Mouse (Mus musculus) spleen, adult 2 months (tissue): ENCODE data around the gene Srgap3. TPM values are rescaled to one million over a fixed set of nuclear protein-coding genes. Genes with fewer than 3 reads are reported as not detected.

Experiments
- DNase-seq, 2 experiments: peaks; one replicate each; pipeline versions ENCODE4 v3.0.0 to v3.0.0-alpha.2; 2012 to 2021; ENCODE audit warnings: low spot score in 2 of 2, low read depth in 1 of 2
- H3K27ac ChIP-seq: fragments of 200-500 bp; 2 replicates; pipeline ENCODE4 v1.5.1; 2012; ENCODE audit warnings: low read length, inconsistent platforms; ENCODE audit not compliant: insufficient read depth
- H3K27me3 ChIP-seq: fragments of 200-500 bp; 2 replicates; pipeline ENCODE4 v1.6.1; 2012; ENCODE audit warnings: mild to moderate bottlenecking, moderate library complexity, low read length, inconsistent platforms; ENCODE audit not compliant: control insufficient read depth, insufficient read depth
- H3K36me3 ChIP-seq: fragments of 200-500 bp; 2 replicates; pipeline ENCODE4 v1.6.1; 2012; ENCODE audit warnings: mild to moderate bottlenecking, low read length, inconsistent platforms; ENCODE audit not compliant: control insufficient read depth, insufficient read depth
- H3K4me1 ChIP-seq: fragments of 200-500 bp; 2 replicates; pipeline ENCODE4 v1.6.1; 2011; ENCODE audit warnings: inconsistent platforms; ENCODE audit not compliant: control insufficient read depth, insufficient read depth, insufficient read length
- H3K4me3 ChIP-seq: fragments of 200-500 bp; 2 replicates; pipeline ENCODE4 v1.5.1; 2011; ENCODE audit warnings: mild to moderate bottlenecking, inconsistent platforms; ENCODE audit not compliant: insufficient read depth, insufficient read length; ENCODE audit errors: extremely low read depth
- CTCF ChIP-seq: fragments of 200-500 bp; IDR thresholded peaks from 2 replicates; pipeline ENCODE4 v1.5.1; 2011; ENCODE audit warnings: mild to moderate bottlenecking, inconsistent platforms; ENCODE audit not compliant: insufficient read depth, insufficient read length, insufficient replicate concordance; ENCODE audit errors: extremely low read depth
- POLR2A ChIP-seq: fragments of 200-500 bp; IDR thresholded peaks from 2 replicates; pipeline ENCODE4 v1.6.1; 2011; ENCODE audit warnings: low read depth, low read length, inconsistent platforms
- WGBS: fragments of 180-500 bp; shearing (Covaris S2); methylation state at CpG from one replicate; pipeline ENCODE4 v1.1.7; 2018; 5-methylcytosine and 5-hydroxymethylcytosine counted together
- polyA plus RNA-seq: library from polyadenylated mRNA; depleted of rRNA; stranded (reverse); fragments of >200 nt; gene quantifications from 2 replicates; pipeline ENCODE4 v1.2.3, GENCODE M21; 2012

Gene Srgap3
- polyA plus RNA-seq, 1 experiment: 2.7 TPM

DNA sequence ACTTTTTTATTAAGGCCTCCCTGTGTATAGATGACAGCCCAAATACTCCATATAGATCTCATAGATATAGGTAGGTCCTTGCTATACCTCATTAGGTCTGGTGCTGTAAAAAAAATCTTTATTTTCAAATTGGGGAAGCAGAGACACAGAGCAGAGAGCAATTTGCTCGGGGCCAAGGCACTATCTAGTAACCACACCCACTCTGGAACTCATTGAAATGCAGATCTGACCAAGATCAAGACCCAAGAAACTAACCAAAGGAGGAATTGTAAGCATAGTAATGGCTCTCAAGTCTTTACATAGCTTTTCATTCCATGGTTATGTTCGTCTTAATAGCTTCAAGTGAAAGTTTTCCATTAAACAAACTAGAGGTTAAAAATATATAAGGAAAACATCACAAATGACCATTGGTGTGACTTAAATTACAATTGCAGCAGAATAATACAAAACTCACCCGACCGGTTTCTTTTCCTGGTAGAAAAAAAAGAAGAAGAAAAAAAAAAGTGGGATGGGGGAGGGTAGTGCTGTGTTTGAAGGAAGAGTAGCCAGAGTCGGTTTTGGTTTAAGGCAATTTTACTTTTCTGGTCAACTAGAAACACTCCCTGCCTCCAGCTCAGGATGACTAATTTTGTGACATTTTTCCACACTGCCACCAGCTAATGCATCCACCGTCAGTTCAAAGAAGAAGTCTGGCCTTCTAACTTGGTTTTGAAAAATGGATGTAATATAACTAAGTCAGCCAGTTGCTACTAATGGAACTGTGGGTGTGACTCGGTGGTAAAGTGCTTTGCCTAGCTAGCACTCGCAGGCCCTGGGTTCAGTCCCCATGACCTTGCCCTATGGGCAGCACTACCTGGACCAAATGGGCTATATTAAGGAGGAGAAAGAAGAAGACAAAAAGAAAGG, 3.4 kb upstream of the Srgap3 start:
- peaks cover 3% of the 10 kb centered on the region; the same call in 1 of the 2 replicates for H3K4me1 ChIP-seq
- DNase-seq: no peak
- WGBS: 69% methylated on average over 8 of the region's 8 CpGs
- H3K36me3 ChIP-seq: no peaks in the 10 kb centered on the region
- no peak overlapping the region for H3K4me3 ChIP-seq
- no peaks in the 10 kb centered on the region for H3K27me3 ChIP-seq
- TF ChIP-seq POLR2A (no peak), CTCF (no peak)
- no peak overlapping the region for H3K27ac ChIP-seq

DNA sequence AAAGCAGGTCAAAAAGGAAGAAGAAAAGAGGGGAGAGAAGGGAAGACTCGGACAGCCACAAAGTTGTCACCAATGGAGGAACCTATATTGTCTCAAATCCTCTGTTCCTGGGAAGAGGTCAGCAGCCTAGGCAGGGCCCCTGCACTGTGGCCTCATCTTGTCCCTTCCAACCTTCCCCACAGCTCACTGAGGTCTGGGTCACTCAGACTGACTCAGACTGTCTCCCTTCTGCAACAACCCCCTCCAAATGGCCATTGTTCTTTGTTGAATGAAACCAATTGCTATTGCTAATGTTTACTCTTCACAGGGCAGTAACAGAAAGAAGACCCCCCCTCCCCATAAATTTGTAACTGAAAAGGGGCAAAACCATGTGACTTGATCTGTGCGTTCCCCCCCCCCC, 2.2 kb upstream of the Srgap3 start:
- no peaks in the 10 kb centered on the region for H3K36me3 ChIP-seq
- H3K4me3 ChIP-seq: no peak overlapping the region
- H3K4me1 ChIP-seq: peaks cover 3% of the 10 kb centered on the region; the same call in 1 of the 2 replicates
- no peaks in the 10 kb centered on the region for H3K27me3 ChIP-seq
- 76% methylated on average over 2 of the region's 2 CpGs for WGBS
- no peak for DNase-seq
- no peak overlapping the region for H3K27ac ChIP-seq
- TF ChIP-seq CTCF (no peak), POLR2A (no peak)

DNA sequence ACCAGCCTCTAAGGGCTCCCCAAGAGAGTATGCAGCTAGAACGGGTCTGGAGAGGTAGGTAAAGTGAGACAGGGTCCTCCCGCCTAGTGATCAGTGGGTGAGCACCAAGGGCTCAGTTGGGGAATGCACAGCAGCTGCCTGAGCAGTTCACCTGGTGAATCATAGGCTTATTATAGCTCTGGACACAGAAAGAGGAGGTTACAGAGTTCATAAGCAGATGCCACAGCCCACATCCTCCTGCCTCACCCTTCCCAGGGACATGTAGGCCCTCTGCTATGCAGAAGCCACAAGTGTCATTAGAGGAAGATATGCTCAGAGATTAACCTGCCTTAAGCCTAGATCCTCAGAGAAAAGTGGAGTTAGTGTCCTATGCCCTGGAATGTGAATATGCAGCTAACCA, 1.4 kb upstream of the Srgap3 start:
- DNase-seq: no peak
- Histone ChIP-seq H3K4me3 (no peak overlapping the region), H3K4me1 (peaks cover 3% of the 10 kb centered on the region; the same call in 1 of the 2 replicates), H3K36me3 (no peaks in the 10 kb centered on the region), H3K27ac (no peak overlapping the region), H3K27me3 (no peaks in the 10 kb centered on the region)
- TF ChIP-seq CTCF: no peak
- TF ChIP-seq POLR2A: no peak
- WGBS: 47% methylated on average over 2 of the region's 2 CpGs

DNA sequence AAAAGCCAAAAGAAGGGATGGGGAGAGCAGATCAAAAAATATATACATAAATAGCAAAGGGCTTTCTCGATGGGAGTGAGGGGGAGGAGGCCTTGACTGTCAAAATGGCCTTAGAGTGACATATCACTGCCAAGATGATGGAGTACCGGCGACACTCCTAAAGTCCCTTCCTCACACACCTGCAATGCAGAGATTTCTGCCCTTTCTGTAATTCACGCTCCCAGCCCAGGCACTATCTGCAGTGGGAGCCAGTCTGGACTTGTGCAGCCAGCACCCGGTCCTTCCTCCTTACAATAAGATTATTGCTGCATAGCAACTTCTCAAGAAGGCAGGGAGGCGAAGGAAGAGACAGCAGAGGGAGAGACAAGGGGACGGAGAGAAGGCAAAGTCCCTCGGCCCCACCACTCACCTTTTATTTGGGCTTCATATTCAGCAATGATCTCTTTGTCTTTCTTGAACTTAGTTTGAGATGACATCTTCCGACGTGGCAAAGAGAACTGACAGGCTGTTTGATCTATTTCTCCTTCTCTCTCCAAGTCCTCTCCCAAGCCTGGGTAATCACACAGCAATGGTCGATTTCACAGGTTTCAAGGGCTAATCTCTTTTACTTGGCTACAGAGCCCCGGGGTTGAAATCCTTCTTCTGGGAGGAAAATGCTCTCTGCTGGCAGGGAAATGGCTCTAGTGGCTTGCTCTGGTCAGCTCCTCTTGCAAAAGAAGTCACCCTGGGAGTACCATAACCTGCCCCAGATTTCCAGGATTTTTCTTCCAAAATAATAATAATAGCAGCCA, 850 bp downstream of the Srgap3 start:
- no peak for TF ChIP-seq POLR2A
- no peak for TF ChIP-seq CTCF
- WGBS: 21% methylated on average over 12 of the region's 12 CpGs
- H3K36me3 ChIP-seq: no peaks in the 10 kb centered on the region
- DNase-seq: no peak
- H3K4me1 ChIP-seq: peaks cover 3% of the 10 kb centered on the region; the same call in 1 of the 2 replicates
- H3K27ac ChIP-seq: no peak overlapping the region
- peak overlapping the region; percentile 55; the same call in 1 of the 2 replicates for H3K4me3 ChIP-seq
- no peaks in the 10 kb centered on the region for H3K27me3 ChIP-seq

DNA sequence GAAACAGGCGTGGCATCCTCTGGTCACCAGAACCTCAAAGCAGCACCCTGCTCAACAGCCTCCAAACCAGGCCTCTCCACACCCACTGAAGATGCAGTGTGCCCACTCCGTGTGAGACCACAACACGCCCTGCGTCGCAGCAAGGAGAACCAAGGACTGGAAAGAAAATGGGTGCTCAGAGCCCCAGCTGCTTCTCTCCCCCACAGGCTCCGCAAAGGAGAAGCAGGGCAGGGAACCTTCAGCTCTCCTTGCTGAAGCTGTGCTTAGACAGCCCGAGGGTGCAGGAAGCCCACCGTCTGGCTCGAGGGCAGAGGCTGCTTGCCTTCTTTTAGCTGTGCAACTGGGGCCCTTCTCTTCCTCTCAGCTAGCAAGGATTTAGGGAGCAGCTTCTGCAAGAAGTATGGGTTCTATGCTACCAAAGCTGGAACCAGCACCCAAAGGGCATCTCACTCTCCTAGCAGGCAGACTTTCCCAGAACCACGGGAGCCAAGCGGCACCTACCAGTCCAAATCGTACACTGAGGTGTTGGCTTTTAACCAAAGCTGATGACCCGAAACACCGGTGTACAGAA, 1.8 kb downstream of the Srgap3 start:
- 31% methylated on average over 14 of the region's 14 CpGs for WGBS
- peak overlapping the region; percentile 0; the same call in 1 of the 2 replicates for H3K4me3 ChIP-seq

DNA sequence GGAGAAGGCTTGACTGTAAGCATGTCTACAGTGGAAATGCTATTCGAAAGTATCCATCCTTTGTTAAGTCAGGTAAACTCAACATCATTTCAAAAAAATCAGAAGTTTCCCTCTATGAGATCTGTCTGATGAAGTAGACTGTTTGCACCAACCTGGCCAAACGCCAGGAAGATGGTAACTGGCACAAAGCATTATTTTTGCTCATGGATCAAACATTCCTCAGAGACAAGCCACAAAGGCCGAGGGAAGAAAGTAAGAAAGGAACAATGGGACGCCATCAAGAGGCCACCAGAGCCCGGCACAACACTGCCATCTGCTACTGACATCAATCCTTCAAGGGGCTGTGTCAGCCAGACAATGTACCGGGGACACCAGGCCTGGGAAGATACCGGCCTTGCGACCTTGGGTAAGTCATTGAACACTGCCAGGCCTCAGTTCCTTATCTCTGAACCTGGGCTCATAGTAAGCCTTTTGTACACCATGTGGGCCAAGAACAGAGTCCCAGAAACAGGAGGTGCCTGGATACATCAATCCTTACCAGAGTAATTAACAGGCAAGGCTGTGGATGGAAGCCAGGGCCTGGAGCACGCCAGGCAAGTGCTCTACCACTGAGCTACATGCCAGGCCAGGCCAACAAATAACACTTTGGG, 3.3 kb downstream of the Srgap3 start:
- 87% methylated on average over 9 of the region's 9 CpGs for WGBS
- no peak overlapping the region for H3K27ac ChIP-seq
- no peaks in the 10 kb centered on the region for H3K27me3 ChIP-seq
- no peak for DNase-seq
- TF ChIP-seq CTCF (no peak), POLR2A (no peak)
- peaks cover 3% of the 10 kb centered on the region; the same call in 1 of the 2 replicates for H3K4me1 ChIP-seq
- H3K4me3 ChIP-seq: no peak overlapping the region
- H3K36me3 ChIP-seq: no peaks in the 10 kb centered on the region

More for the DNA sequence above, 1.8 kb downstream of the Srgap3 start:
- TF ChIP-seq POLR2A (no peak), CTCF (no peak)
- no peaks in the 10 kb centered on the region for H3K27me3 ChIP-seq
- H3K4me1 ChIP-seq: peaks cover 3% of the 10 kb centered on the region; the same call in 1 of the 2 replicates
- no peaks in the 10 kb centered on the region for H3K36me3 ChIP-seq
- DNase-seq: no peak
- no peak overlapping the region for H3K27ac ChIP-seq
